Mouse (Mus musculus) liver, embryonic 13.5 days (tissue): ENCODE measurements around the gene Oas2. TPM values are rescaled to one million over a fixed set of nuclear protein-coding genes. Genes with fewer than 3 reads are reported as not detected.

Experiments
- polyA plus RNA-seq: library from polyadenylated mRNA; unstranded; fragments of >200 nt; fragmentation: Nextera tagmentation; extraction: Ambion mirVana; gene quantifications from 2 replicates; pipeline ENCODE4 v1.2.1, GENCODE M21; 2015

Gene Oas2
- polyA plus RNA-seq, 1 experiment from 2014 or later = 0.25 TPM

Other genes starting within 250 kb of the Oas2 start
- gene Plbd2, start 246.2 kb downstream of the Oas2 start, polyA plus RNA-seq = 17.3 and 17.9 TPM in 2 replicates
- 4.0 and 4.7 TPM in 2 replicates for gene Slc8b1, start 238.7 kb downstream of the Oas2 start, polyA plus RNA-seq
- gene Tpcn1, start 161.2 kb downstream of the Oas2 start, polyA plus RNA-seq = 21.4 and 22.7 TPM in 2 replicates
- gene Iqcd, start 160.8 kb downstream of the Oas2 start, polyA plus RNA-seq = 1.8 and 1.9 TPM in 2 replicates
- gene Rita1, start 137.3 kb downstream of the Oas2 start, polyA plus RNA-seq = 5.7 and 6.5 TPM in 2 replicates
- gene Ddx54, start 137.1 kb downstream of the Oas2 start, polyA plus RNA-seq = 22.9 and 26.0 TPM in 2 replicates
- gene Cfap73, start 115.6 kb downstream of the Oas2 start, polyA plus RNA-seq = not detected in 2 replicates
- 0.18 and 0.22 TPM in 2 replicates for gene Rasal1, start 101.0 kb downstream of the Oas2 start, polyA plus RNA-seq
- gene Dtx1, start 37.9 kb downstream of the Oas2 start, polyA plus RNA-seq = 0.21 and 0.53 TPM in 2 replicates
- 0.12 and 0.17 TPM in 2 replicates for gene Oas3, start 27.8 kb upstream of the Oas2 start, polyA plus RNA-seq
- gene Oas1e, start 45.7 kb upstream of the Oas2 start, polyA plus RNA-seq = not detected in 2 replicates
- 0.08 and 0.22 TPM in 2 replicates for gene Oas1c, start 62.7 kb upstream of the Oas2 start, polyA plus RNA-seq
- gene Oas1f, start 97.5 kb upstream of the Oas2 start, polyA plus RNA-seq = not detected in 2 replicates
- not detected in 2 replicates for gene Oas1h, start 111.6 kb upstream of the Oas2 start, polyA plus RNA-seq
- 0.46 TPM in 2 replicates for gene Oas1g, start 137.8 kb upstream of the Oas2 start, polyA plus RNA-seq
- 2.9 and 3.2 TPM in 2 replicates for gene Oas1a, start 157.7 kb upstream of the Oas2 start, polyA plus RNA-seq
- gene Oas1d, start 164.7 kb upstream of the Oas2 start, polyA plus RNA-seq = not detected in 2 replicates